Mouse (Mus musculus): ENCODE data around the gene Selenom. TPM values are rescaled to one million over a fixed set of nuclear protein-coding genes. Genes with fewer than 3 reads are reported as not detected.

Selenom gene
- total RNA-seq, 1 experiment: 43.8 TPM

DNA sequence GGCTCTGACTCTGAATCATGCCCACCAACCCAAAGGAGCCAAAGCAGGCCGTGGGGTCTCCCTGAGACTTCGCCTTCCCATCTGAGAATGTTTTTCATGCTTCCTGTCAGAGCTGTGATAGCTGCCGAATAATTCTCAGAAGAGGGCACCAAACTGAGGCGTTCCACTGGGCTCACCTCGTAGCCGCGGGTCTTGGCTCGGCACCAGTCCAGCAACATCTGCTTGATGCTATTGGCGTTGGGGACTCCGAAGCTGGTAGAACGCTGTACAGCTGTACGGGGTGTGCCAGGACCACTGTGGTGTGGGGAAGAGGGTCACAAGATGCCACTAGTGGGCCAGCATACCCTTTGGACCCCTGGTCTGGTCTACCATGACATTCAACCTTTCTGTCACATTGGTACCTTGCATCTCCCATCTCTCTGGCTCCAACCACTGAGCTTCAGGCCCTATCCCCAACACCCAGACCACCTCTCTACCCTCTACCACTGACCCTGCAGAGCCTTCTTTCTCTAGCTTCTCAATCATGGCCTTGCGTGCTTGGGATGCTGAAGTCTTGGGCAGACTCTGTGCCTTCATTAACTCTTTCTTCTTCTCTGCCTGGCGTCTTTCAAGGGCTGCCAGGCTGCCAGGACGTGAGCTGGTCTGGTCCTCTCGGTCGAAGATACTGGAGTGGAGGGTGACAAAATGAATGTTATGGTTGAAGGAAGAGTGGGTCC is 8.0 kb downstream of the Selenom start:
- peaks cover 33% of the 10 kb centered on the region; the same call in 1 of the 2 replicates for H3K36me3 ChIP-seq (ENCODE audit: control insufficient read depth, insufficient read depth, low read length, poor library complexity, severe bottlenecking)
- peaks cover 0 to 9% of the 10 kb centered on the region in 2 experiments; a peak in 1 of 4 replicates for H3K4me1 ChIP-seq (ENCODE audit: control insufficient read depth in 2 of 2, insufficient read depth in 2 of 2, low read length in 2 of 2, poor library complexity in 1 of 2)
- H3K9ac ChIP-seq (ENCODE audit: insufficient read depth, low read depth, low read length, poor library complexity, severe bottlenecking): no peak overlapping the region
- H3K27ac ChIP-seq (ENCODE audit: insufficient read depth, low read depth, low read length, poor library complexity, severe bottlenecking): no peak overlapping the region
- TF ChIP-seq ZC3H11A (IDR thresholded peaks at IDR 0.05; ENCODE audit: borderline replicate concordance, low read depth, low read length) (no peak), MAFK (IDR thresholded peaks at IDR 0.05; ENCODE audit: insufficient read depth, low read depth, low read length) (no peak), HCFC1 (IDR thresholded peaks at IDR 0.05; ENCODE audit: borderline replicate concordance, insufficient read depth, low read length) (no peak), ZNF384 (IDR thresholded peaks at IDR 0.05; ENCODE audit: low read depth, low read length) (no peak), CHD2 (IDR thresholded peaks at IDR 0.05; ENCODE audit: low read depth, low read length) (no peak)
- in situ Hi-C loops (cut with MboI; ENCODE audit: low sequenced_read_pairs in 2 of 2, unreplicated experiment in 2 of 2): no loop called here
- no peaks in the 10 kb centered on the region for H3K9me3 ChIP-seq (ENCODE audit: control insufficient read depth, insufficient read depth, low read depth, low read length)
- no peak for DNase-seq (ENCODE audit: low read depth, low spot score)
- H3K4me3 ChIP-seq (ENCODE audit: insufficient read depth in 1 of 2, low read depth in 1 of 2, low read length in 2 of 2, poor library complexity in 1 of 2, severe bottlenecking in 1 of 2): no peak overlapping the region

DNA sequence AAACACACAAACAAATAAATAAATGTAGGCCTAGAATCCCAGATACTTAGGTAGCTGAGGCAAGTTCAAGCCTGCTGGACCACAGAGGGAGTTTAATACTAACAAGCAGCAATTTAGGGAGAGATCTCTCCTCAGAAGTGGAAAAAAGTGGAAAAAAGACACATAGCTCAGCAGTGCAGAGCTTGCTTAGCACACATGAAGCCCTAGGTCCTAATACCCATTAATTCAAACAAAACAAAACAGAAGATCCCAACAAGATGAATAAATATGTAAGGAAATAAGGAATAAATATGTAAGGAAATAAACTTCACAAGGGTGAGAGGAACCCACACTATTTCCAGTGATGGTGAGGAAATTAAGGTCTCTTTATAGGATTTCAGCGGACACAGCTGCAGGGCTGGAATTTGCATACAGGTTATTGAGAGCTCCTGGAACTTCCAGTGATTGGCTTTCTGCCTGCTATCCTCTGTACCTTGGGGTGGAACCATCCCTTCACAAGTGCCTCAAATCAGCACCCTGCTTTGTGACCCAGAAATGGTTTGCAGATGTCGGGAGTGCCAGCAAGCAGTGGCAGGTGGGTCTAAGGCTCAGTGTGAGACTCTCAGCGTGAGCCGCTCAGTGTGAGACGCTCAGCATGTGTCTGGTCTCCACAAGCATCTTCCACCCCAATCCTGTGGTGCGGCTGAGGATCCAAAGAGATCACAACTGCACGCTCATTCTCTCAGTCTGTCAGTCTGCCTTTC is 9.5 kb downstream of the Selenom start:
- Histone ChIP-seq H3K9me3 (ENCODE audit: control insufficient read depth, insufficient read depth, low read depth, low read length) (no peaks in the 10 kb centered on the region), H3K27ac (ENCODE audit: insufficient read depth, low read depth, low read length, poor library complexity, severe bottlenecking) (no peak overlapping the region), H3K4me1 (ENCODE audit: control insufficient read depth in 2 of 2, insufficient read depth in 2 of 2, low read length in 2 of 2, poor library complexity in 1 of 2) (peaks cover 0 to 4% of the 10 kb centered on the region in 2 experiments; a peak in 1 of 4 replicates), H3K4me3 (ENCODE audit: insufficient read depth in 1 of 2, low read depth in 1 of 2, low read length in 2 of 2, poor library complexity in 1 of 2, severe bottlenecking in 1 of 2) (no peak overlapping the region), H3K9ac (ENCODE audit: insufficient read depth, low read depth, low read length, poor library complexity, severe bottlenecking) (no peak overlapping the region), H3K36me3 (ENCODE audit: control insufficient read depth, insufficient read depth, low read length, poor library complexity, severe bottlenecking) (peaks cover 41% of the 10 kb centered on the region; the same call in 1 of the 2 replicates)
- TF ChIP-seq CHD2 (IDR thresholded peaks at IDR 0.05; ENCODE audit: low read depth, low read length) (no peak), MAFK (IDR thresholded peaks at IDR 0.05; ENCODE audit: insufficient read depth, low read depth, low read length) (no peak), ZNF384 (IDR thresholded peaks at IDR 0.05; ENCODE audit: low read depth, low read length) (no peak), HCFC1 (IDR thresholded peaks at IDR 0.05; ENCODE audit: borderline replicate concordance, insufficient read depth, low read length) (no peak), ZC3H11A (IDR thresholded peaks at IDR 0.05; ENCODE audit: borderline replicate concordance, low read depth, low read length) (no peak)
- in situ Hi-C loops (cut with MboI; ENCODE audit: low sequenced_read_pairs in 2 of 2, unreplicated experiment in 2 of 2): no loop called here
- no peak for DNase-seq (ENCODE audit: low read depth, low spot score)

DNA sequence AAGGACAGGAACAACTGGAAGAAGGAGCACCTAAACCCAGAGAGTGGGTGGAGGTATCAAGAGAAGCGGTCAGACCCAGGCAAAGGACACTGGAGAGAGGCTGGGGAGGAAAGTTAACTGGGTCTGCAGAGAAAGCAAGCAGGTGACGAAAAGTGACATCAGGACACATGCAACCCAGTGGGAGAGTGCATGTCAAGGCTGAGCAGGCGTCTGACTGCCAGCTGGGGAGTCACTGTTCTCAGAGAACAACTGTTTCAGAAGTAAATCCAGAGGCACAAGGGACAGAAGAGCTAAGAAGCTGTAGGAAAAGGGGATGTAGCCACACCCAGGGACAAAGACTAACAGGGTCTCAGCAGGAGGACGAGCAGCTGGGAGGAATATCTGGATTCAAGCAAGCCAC is 11.1 kb downstream of the Selenom start:
- H3K4me3 ChIP-seq (ENCODE audit: insufficient read depth in 1 of 2, low read depth in 1 of 2, low read length in 2 of 2, poor library complexity in 1 of 2, severe bottlenecking in 1 of 2): no peak overlapping the region
- in situ Hi-C loops (cut with MboI; ENCODE audit: low sequenced_read_pairs in 2 of 2, unreplicated experiment in 2 of 2): no loop called here
- TF ChIP-seq ZNF384 (IDR thresholded peaks at IDR 0.05; ENCODE audit: low read depth, low read length) (no peak), CHD2 (IDR thresholded peaks at IDR 0.05; ENCODE audit: low read depth, low read length) (no peak), HCFC1 (IDR thresholded peaks at IDR 0.05; ENCODE audit: borderline replicate concordance, insufficient read depth, low read length) (no peak), MAFK (IDR thresholded peaks at IDR 0.05; ENCODE audit: insufficient read depth, low read depth, low read length) (no peak), ZC3H11A (IDR thresholded peaks at IDR 0.05; ENCODE audit: borderline replicate concordance, low read depth, low read length) (no peak)
- no peaks in the 10 kb centered on the region for H3K9me3 ChIP-seq (ENCODE audit: control insufficient read depth, insufficient read depth, low read depth, low read length)
- peaks cover 0 to 4% of the 10 kb centered on the region in 2 experiments; a peak in 1 of 4 replicates for H3K4me1 ChIP-seq (ENCODE audit: control insufficient read depth in 2 of 2, insufficient read depth in 2 of 2, low read length in 2 of 2, poor library complexity in 1 of 2)
- no peak for DNase-seq (ENCODE audit: low read depth, low spot score)
- H3K9ac ChIP-seq (ENCODE audit: insufficient read depth, low read depth, low read length, poor library complexity, severe bottlenecking): no peak overlapping the region
- H3K27ac ChIP-seq (ENCODE audit: insufficient read depth, low read depth, low read length, poor library complexity, severe bottlenecking): no peak overlapping the region
- H3K36me3 ChIP-seq (ENCODE audit: control insufficient read depth, insufficient read depth, low read length, poor library complexity, severe bottlenecking): peaks cover 52% of the 10 kb centered on the region

DNA sequence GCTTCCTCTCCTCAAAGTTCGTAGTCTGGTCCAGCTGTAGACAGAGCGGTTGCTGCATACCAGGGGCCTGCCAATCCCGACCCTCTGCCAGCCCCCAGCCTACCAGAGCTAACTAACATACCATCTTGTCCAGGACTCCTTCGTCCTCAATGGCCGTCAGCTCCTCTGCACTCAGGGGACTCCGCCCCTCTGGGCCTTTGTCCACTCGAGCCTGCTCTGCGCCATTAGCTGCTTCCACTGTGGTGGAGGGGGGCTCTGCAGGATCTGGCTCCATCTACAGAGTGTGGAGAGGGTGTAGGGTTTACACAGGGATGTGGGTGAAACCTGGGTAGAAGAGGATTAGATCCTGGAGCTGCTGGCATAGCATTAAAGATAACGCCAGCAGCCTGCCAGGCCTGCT is 11.7 kb downstream of the Selenom start:
- no peak for DNase-seq (ENCODE audit: low read depth, low spot score)
- Histone ChIP-seq H3K27ac (ENCODE audit: insufficient read depth, low read depth, low read length, poor library complexity, severe bottlenecking) (no peak overlapping the region), H3K4me3 (ENCODE audit: insufficient read depth in 1 of 2, low read depth in 1 of 2, low read length in 2 of 2, poor library complexity in 1 of 2, severe bottlenecking in 1 of 2) (no peak overlapping the region), H3K9ac (ENCODE audit: insufficient read depth, low read depth, low read length, poor library complexity, severe bottlenecking) (no peak overlapping the region), H3K4me1 (ENCODE audit: control insufficient read depth in 2 of 2, insufficient read depth in 2 of 2, low read length in 2 of 2, poor library complexity in 1 of 2) (peaks cover 0 to 2% of the 10 kb centered on the region in 2 experiments; a peak in 1 of 4 replicates), H3K9me3 (ENCODE audit: control insufficient read depth, insufficient read depth, low read depth, low read length) (no peaks in the 10 kb centered on the region), H3K36me3 (ENCODE audit: control insufficient read depth, insufficient read depth, low read length, poor library complexity, severe bottlenecking) (peaks cover 58% of the 10 kb centered on the region)
- no peak for TF ChIP-seq CHD2 (IDR thresholded peaks at IDR 0.05; ENCODE audit: low read depth, low read length)
- no peak for TF ChIP-seq MAFK (IDR thresholded peaks at IDR 0.05; ENCODE audit: insufficient read depth, low read depth, low read length)
- TF ChIP-seq ZC3H11A (IDR thresholded peaks at IDR 0.05; ENCODE audit: borderline replicate concordance, low read depth, low read length): no peak
- no peak for TF ChIP-seq ZNF384 (IDR thresholded peaks at IDR 0.05; ENCODE audit: low read depth, low read length)
- TF ChIP-seq HCFC1 (IDR thresholded peaks at IDR 0.05; ENCODE audit: borderline replicate concordance, insufficient read depth, low read length): no peak
- in situ Hi-C loops (cut with MboI; ENCODE audit: low sequenced_read_pairs in 2 of 2, unreplicated experiment in 2 of 2): no loop called here
